Mouse (Mus musculus) forebrain, embryonic 13.5 days (tissue): Measurements from ENCODE around the gene Patl2. TPM values are rescaled to one million over a fixed set of nuclear protein-coding genes. Genes with fewer than 3 reads are reported as not detected.
A peak's percentile ranks its signal among the peaks of the same experiment; 100 is the strongest.

ENCODE experiments used
- ATAC-seq: fragments of 200-750 bp; cut with Nextera tagmentation; 2 replicates; pipeline ENCODE4 v1.8.0; 2017
- H3K27ac ChIP-seq: fragments of 300-500 bp; sonication (generic); 2 replicates; pipeline ENCODE4 v1.5.1; 2015; ENCODE audit warnings: inconsistent platforms, mild to moderate bottlenecking, moderate library complexity
- H3K27me3 ChIP-seq: fragments of 300-500 bp; sonication (generic); 2 replicates; pipeline ENCODE4 v1.6.1; 2015; ENCODE audit warnings: mild to moderate bottlenecking, inconsistent platforms
- H3K36me3 ChIP-seq: fragments of 300-500 bp; sonication (generic); 2 replicates; pipeline ENCODE4 v1.6.1; 2015; ENCODE audit warnings: mild to moderate bottlenecking, inconsistent platforms; ENCODE audit not compliant: poor library complexity, severe bottlenecking
- H3K4me1 ChIP-seq: fragments of 300-500 bp; sonication (generic); 2 replicates; pipeline ENCODE4 v1.6.1; 2015; ENCODE audit warnings: inconsistent platforms
- H3K4me2 ChIP-seq: fragments of 300-500 bp; sonication (generic); 2 replicates; pipeline ENCODE4 v1.6.1; 2015; ENCODE audit warnings: inconsistent platforms, mild to moderate bottlenecking, moderate library complexity
- H3K4me3 ChIP-seq: fragments of 300-500 bp; sonication (generic); 2 replicates; pipeline ENCODE4 v1.5.1; 2015; ENCODE audit warnings: mild to moderate bottlenecking, inconsistent platforms
- H3K9ac ChIP-seq: fragments of 300-500 bp; sonication (generic); 2 replicates; pipeline ENCODE4 v1.6.1; 2015; ENCODE audit warnings: mild to moderate bottlenecking, inconsistent platforms
- H3K9me3 ChIP-seq: fragments of 300-500 bp; sonication (generic); replicated peaks from 2 replicates; pipeline ENCODE4 v1.6.1; 2016; ENCODE audit warnings: inconsistent platforms
- WGBS: fragments of 180-500 bp; shearing (Covaris S2); methylation state at CpG from one replicate; pipeline ENCODE4 v1.1.7; 2015; 5-methylcytosine and 5-hydroxymethylcytosine counted together
- polyA plus RNA-seq: library from polyadenylated mRNA; unstranded; fragments of >200 nt; fragmentation: Nextera tagmentation; extraction: Ambion mirVana; gene quantifications from 2 replicates; pipeline ENCODE4 v1.2.1, GENCODE M21; 2015

Patl2 gene
- polyA plus RNA-seq, result not detected in 2 replicates

DNA sequence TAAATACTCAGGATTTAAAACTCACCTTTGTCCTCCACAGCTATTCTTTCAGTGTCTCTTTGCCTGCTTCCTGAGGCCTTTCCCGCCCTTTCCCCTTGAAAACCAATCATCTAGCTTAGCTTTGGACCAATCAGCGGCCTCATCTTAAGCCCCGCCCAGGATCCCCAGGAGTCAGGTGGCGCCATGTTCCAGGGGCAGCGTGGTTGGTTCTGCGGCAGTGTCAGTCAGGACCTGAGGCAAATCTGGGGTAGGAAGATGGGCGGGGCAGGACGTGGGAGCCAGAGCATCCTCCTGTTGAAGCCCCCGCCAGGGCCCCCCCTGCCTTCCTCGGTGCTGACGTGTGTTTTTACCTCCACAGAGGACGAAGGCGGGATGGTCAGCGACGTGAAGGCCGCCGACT, at the start of gene Patl2, which contains the start of gene Terb2:
Gene Patl2 (minus strand): TSS at position 84 of the 400 bp plus-strand sequence.
Gene Terb2 (plus strand): TSS at position 167 of the 400 bp plus-strand sequence.
- 85% methylated on average over 17 of the region's 17 CpGs for WGBS
- no peak for ATAC-seq
- Histone ChIP-seq H3K9me3 (no peaks in the 10 kb centered on the region), H3K36me3 (no peaks in the 10 kb centered on the region), H3K9ac (no peak within 1 kb of the TSS), H3K27me3 (no peaks in the 10 kb centered on the region), H3K27ac (no peak within 1 kb of the TSS), H3K4me3 (no peak within 1 kb of the TSS), H3K4me2 (no peak within 1 kb of the TSS), H3K4me1 (no peaks in the 10 kb centered on the region)

- 83% methylated on average over 2 of the region's 2 CpGs for WGBS
- H3K4me2 ChIP-seq, result peak overlapping the region; percentile 72
Observed at GRCm38 (mm10) chr2:122235425-122235824, 49.4 kb upstream of the Patl2 start.

DNA sequence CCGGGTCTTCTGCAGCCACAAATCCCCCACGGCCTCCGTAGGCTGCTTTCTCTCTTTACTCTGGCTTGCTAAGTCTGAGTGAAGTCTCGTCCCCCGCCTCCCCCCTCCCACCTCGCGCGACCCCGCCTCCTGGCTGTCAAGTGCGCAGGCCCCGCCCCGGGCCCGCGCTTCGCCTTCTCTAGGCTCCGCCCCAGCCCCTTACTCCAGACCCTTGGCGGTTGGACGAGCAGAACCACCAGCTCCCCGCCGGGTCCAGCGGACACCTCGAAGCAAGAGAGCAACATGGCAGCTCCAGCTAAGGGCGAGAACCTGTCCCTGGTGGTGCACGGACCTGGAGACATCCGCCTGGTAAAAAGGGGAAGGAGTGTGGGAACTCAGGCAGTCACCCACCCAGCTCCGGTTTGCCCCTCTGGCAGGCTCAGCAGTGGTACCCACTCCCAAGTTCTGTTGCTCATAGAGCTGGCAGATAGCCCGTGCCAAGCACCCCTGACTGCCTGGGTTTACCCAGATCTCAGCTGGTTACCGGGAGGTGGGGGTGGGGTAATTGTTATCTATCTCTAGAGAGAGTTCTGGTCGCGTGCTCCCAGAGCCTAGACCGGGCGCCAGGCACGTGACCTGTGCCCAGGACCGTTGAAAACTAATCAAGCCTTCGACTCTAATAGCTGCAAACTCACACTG, 48.8 kb upstream of the Patl2 start, which contains the start of gene Sord:
Gene Sord (plus strand): TSS at position 139 of the 678 bp plus-strand sequence.
- Histone ChIP-seq H3K27me3 (no peaks in the 10 kb centered on the region), H3K27ac (peak within 1 kb of the TSS; percentile 80), H3K4me1 (peaks cover 8% of the 10 kb centered on the region), H3K9me3 (no peaks in the 10 kb centered on the region), H3K4me2 (peak within 1 kb of the TSS; percentile 72), H3K36me3 (no peaks in the 10 kb centered on the region), H3K4me3 (peak within 1 kb of the TSS; percentile 54), H3K9ac (peak within 1 kb of the TSS; percentile 56)
- peak; percentile 96 for ATAC-seq
- WGBS, result 1% methylated on average over 34 of the region's 35 CpGs

More at GRCm38 (mm10) chr2:122235425-122235824, 49.4 kb upstream of the Patl2 start:
- Histone ChIP-seq H3K27ac (no peak overlapping the region), H3K27me3 (no peaks in the 10 kb centered on the region), H3K36me3 (no peaks in the 10 kb centered on the region), H3K9ac (no peak overlapping the region), H3K4me3 (peak overlapping the region; percentile 54), H3K4me1 (peaks cover 8% of the 10 kb centered on the region), H3K9me3 (no peaks in the 10 kb centered on the region)
- ATAC-seq, result no peak

DNA sequence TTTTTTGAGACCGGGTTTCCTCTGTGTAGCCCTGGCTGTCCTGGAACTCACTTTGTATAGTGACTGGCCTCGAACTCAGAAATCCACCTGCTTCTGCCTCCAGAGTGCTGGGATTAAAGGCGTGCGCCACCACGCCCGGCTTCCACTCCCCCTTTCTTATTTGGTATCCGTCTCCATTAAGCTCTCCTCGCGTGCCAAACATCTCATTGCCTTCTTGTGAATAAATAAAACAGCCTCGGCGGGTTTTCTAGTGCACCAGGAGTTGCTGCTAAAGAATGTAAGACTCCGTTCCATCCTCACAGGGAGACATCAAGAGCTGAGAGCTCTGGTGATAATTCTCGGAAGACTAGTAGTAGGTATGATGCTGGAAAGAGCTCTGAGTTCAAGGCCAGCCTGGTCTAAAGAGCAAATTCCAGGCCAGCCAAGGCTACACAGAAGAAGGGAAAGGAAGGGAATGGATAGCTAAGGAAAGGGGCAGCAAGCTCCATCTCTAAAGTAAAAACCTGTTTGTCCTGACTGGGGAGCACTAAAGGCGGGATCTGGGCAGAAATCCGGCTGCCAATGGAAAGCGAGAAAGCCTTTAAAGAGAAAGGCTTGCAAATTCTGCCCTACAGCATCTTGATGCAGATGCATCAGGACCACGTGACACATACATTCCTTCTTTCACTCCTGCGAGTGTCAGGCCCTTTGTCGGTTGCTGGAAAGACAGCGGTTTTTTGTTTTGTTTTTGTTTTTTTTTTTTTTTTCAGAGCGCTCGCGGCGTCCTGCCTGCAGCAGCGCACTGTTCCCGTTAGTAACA, 48.0 kb upstream of the Patl2 start:
- H3K4me1 ChIP-seq, result peaks cover 8% of the 10 kb centered on the region
- peak; percentile 44 for ATAC-seq
- no peaks in the 10 kb centered on the region for H3K27me3 ChIP-seq
- no peaks in the 10 kb centered on the region for H3K9me3 ChIP-seq
- peak overlapping the region; percentile 56 for H3K9ac ChIP-seq
- peak overlapping the region; percentile 72 for H3K4me2 ChIP-seq
- WGBS, result 6% methylated on average over 26 of the region's 26 CpGs
- H3K36me3 ChIP-seq, result no peaks in the 10 kb centered on the region
- H3K27ac ChIP-seq, result peak overlapping the region; percentile 80
- peak overlapping the region; percentile 54 for H3K4me3 ChIP-seq

DNA sequence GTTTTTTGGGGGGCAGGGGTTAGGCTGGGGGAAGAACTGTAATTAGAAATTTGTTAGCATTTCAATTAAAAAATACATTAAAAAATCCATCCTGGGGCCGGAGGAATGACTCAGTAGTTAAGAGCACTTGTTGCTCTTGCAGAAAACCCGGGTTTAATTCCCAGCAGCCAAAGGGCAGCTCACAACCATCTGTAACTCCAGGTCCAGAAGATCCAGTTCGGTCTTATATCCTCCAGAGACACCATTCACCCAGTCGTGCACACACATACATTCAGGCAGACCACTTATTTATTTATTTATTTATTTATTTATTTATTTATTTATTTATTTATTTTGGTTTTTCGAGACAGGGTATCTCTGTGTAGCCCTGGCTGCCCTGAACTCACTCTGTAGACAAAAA, 47.4 kb upstream of the Patl2 start:
- WGBS, result 58% methylated on average over 5 of the region's 5 CpGs
- H3K4me2 ChIP-seq, result peak overlapping the region; percentile 72; the same call in 1 of the 2 replicates
- H3K27ac ChIP-seq, result no peak overlapping the region
- H3K9me3 ChIP-seq, result no peaks in the 10 kb centered on the region
- H3K36me3 ChIP-seq, result no peaks in the 10 kb centered on the region
- no peaks in the 10 kb centered on the region for H3K27me3 ChIP-seq
- peaks cover 8% of the 10 kb centered on the region for H3K4me1 ChIP-seq
- H3K9ac ChIP-seq, result no peak overlapping the region
- ATAC-seq, result no peak
- H3K4me3 ChIP-seq, result peak overlapping the region; percentile 54; the same call in 1 of the 2 replicates

- Histone ChIP-seq H3K4me3 (no peak overlapping the region), H3K36me3 (no peaks in the 10 kb centered on the region)
- WGBS, result 74% methylated on average over 9 of the region's 9 CpGs
Observed at GRCm38 (mm10) chr2:122231616-122232015, 45.6 kb upstream of the Patl2 start.

DNA sequence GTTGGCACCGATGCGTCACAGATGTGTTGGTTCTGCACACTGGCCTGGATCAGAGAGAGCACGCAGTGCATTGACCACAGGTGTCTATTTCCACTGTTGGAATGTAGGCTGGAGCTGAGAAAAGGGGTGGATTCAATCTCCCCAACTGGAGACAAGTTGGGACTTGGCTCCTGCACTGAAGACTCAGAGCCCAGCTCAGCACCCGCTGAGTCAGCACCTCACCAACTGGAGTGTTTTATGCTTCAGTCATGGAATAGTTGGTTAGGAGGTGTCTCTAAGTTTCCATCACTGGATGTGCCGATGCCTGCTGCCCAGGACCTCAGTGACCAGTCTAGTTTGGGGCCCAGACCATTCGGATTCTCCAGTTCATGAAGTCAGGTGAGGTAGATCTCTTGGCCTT, 44.4 kb upstream of the Patl2 start:
- Histone ChIP-seq H3K4me3 (no peak overlapping the region), H3K27ac (no peak overlapping the region), H3K4me1 (peaks cover 8% of the 10 kb centered on the region), H3K27me3 (no peaks in the 10 kb centered on the region), H3K9ac (no peak overlapping the region), H3K9me3 (no peaks in the 10 kb centered on the region), H3K4me2 (no peak overlapping the region), H3K36me3 (no peaks in the 10 kb centered on the region)
- 88% methylated on average over 6 of the region's 6 CpGs for WGBS
- no peak for ATAC-seq

More at GRCm38 (mm10) chr2:122231616-122232015, 45.6 kb upstream of the Patl2 start:
- no peak overlapping the region for H3K4me2 ChIP-seq
- peaks cover 8% of the 10 kb centered on the region for H3K4me1 ChIP-seq
- no peaks in the 10 kb centered on the region for H3K27me3 ChIP-seq
- H3K9me3 ChIP-seq, result no peaks in the 10 kb centered on the region
- no peak overlapping the region for H3K27ac ChIP-seq
- H3K9ac ChIP-seq, result no peak overlapping the region
- ATAC-seq, result no peak

GRCm38 (mm10) chr2:122223654-122224053, 37.7 kb upstream of the Patl2 start:
- H3K9me3 ChIP-seq, result no peaks in the 10 kb centered on the region
- H3K4me1 ChIP-seq, result no peaks in the 10 kb centered on the region
- no peak for ATAC-seq
- H3K4me2 ChIP-seq, result no peak overlapping the region
- H3K9ac ChIP-seq, result no peak overlapping the region
- no peak overlapping the region for H3K27ac ChIP-seq
- no peak overlapping the region for H3K4me3 ChIP-seq
- no peaks in the 10 kb centered on the region for H3K27me3 ChIP-seq
- H3K36me3 ChIP-seq, result no peaks in the 10 kb centered on the region

DNA sequence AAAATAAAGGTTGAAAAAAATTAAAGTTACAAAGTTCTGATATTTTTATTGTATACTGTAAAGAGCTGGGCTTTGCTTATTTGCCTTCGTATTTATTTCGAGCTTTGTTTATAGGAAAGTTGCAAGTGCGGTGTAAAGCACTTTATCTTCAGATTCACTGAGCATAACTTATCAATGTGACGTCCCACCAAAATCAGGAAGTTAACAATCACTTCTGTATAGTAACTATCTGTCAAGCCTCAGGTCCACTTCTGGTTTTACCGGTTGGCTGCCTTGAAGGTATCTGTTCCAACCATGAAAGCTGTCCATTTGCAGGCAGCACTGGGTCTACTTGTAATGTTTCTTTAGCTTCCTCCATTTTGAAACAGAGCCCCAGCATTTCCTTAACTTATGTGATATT, 36.3 kb upstream of the Patl2 start:
- H3K36me3 ChIP-seq, result no peaks in the 10 kb centered on the region
- no peaks in the 10 kb centered on the region for H3K9me3 ChIP-seq
- H3K27ac ChIP-seq, result no peak overlapping the region
- H3K4me3 ChIP-seq, result no peak overlapping the region
- H3K9ac ChIP-seq, result no peak overlapping the region
- no peak for ATAC-seq
- no peaks in the 10 kb centered on the region for H3K27me3 ChIP-seq
- no peaks in the 10 kb centered on the region for H3K4me1 ChIP-seq
- 94% methylated on average over 5 of the region's 5 CpGs for WGBS
- H3K4me2 ChIP-seq, result no peak overlapping the region

- no peak overlapping the region for H3K4me2 ChIP-seq
- 65% methylated on average over 5 of the region's 5 CpGs for WGBS
- no peaks in the 10 kb centered on the region for H3K4me1 ChIP-seq
- H3K36me3 ChIP-seq, result no peaks in the 10 kb centered on the region
- no peaks in the 10 kb centered on the region for H3K9me3 ChIP-seq
- no peak overlapping the region for H3K9ac ChIP-seq
- ATAC-seq, result no peak
- H3K27me3 ChIP-seq, result no peaks in the 10 kb centered on the region
- no peak overlapping the region for H3K4me3 ChIP-seq
- no peak overlapping the region for H3K27ac ChIP-seq
Observed at GRCm38 (mm10) chr2:122221798-122222197, 35.8 kb upstream of the Patl2 start.

GRCm38 (mm10) chr2:122221378-122221777, 35.4 kb upstream of the Patl2 start:
- H3K4me1 ChIP-seq, result no peaks in the 10 kb centered on the region
- H3K4me2 ChIP-seq, result no peak overlapping the region
- ATAC-seq, result no peak
- H3K27ac ChIP-seq, result no peak overlapping the region
- H3K9ac ChIP-seq, result no peak overlapping the region
- no peaks in the 10 kb centered on the region for H3K36me3 ChIP-seq
- no peaks in the 10 kb centered on the region for H3K27me3 ChIP-seq
- H3K9me3 ChIP-seq, result no peaks in the 10 kb centered on the region
- no peak overlapping the region for H3K4me3 ChIP-seq
- 84% methylated on average over 4 of the region's 4 CpGs for WGBS

DNA sequence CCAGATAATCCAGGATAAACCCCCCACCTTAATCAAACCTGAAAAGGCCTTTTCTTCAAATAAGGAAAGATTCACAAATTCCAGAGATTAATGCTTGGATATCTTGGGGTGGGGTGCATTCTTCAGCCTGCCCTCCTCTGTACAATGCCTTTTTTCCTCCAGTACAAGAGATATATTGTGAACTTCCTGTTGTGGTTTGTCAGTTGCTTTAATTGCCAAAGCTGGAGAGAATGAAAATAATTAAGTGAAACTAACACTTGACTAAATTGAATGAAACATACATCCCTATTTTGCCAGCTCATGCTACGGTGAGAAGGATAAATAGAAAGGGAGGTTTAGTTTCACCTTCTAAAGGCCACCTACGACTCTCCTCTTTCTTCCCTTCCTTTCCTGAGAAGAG, 32.2 kb upstream of the Patl2 start:
- no peaks in the 10 kb centered on the region for H3K9me3 ChIP-seq
- no peaks in the 10 kb centered on the region for H3K4me1 ChIP-seq
- ATAC-seq, result no peak
- H3K4me2 ChIP-seq, result no peak overlapping the region
- H3K36me3 ChIP-seq, result no peaks in the 10 kb centered on the region
- H3K27me3 ChIP-seq, result no peaks in the 10 kb centered on the region
- WGBS, result 54% methylated on average over 2 of the region's 2 CpGs
- no peak overlapping the region for H3K4me3 ChIP-seq
- no peak overlapping the region for H3K27ac ChIP-seq
- no peak overlapping the region for H3K9ac ChIP-seq
